Mouse (Mus musculus) thymus, adult 2 months (tissue): Measurements from ENCODE around the gene Kif13a. TPM values are rescaled to one million over a fixed set of nuclear protein-coding genes. Genes with fewer than 3 reads are reported as not detected.
A peak's percentile ranks its signal among the peaks of the same experiment; 100 is the strongest.

Source experiments
- DNase-seq: peaks from one replicate; pipeline ENCODE4 v3.0.0; 2021
- H3K27ac ChIP-seq: fragments of 200-500 bp; 2 replicates; pipeline ENCODE4 v1.5.1; 2012; ENCODE audit warnings: low read length, control low read depth; ENCODE audit not compliant: control insufficient read depth, insufficient read depth
- H3K27me3 ChIP-seq: fragments of 200-500 bp; 2 replicates; pipeline ENCODE4 v1.6.1; 2012; ENCODE audit warnings: mild to moderate bottlenecking, low read length, moderate library complexity, mixed read lengths; ENCODE audit not compliant: control insufficient read depth, insufficient read depth
- H3K36me3 ChIP-seq: fragments of 200-500 bp; 2 replicates; pipeline ENCODE4 v1.6.1; 2012; ENCODE audit warnings: mild to moderate bottlenecking, low read length, moderate library complexity; ENCODE audit not compliant: control insufficient read depth, insufficient read depth
- H3K4me1 ChIP-seq: fragments of 200-500 bp; replicated peaks from 2 replicates; pipeline ENCODE4 v1.6.1; 2012; ENCODE audit warnings: low read length; ENCODE audit not compliant: control insufficient read depth, insufficient read depth
- H3K4me3 ChIP-seq: fragments of 200-500 bp; 2 replicates; pipeline ENCODE4 v1.5.1; 2012; ENCODE audit warnings: mild to moderate bottlenecking, low read length, control low read depth, moderate library complexity; ENCODE audit not compliant: control insufficient read depth, insufficient read depth
- CTCF ChIP-seq: fragments of 200-500 bp; IDR thresholded peaks from 2 replicates; pipeline ENCODE4 v1.5.1; 2012; ENCODE audit warnings: mild to moderate bottlenecking, control low read depth, low read length, moderate library complexity, borderline replicate concordance; ENCODE audit not compliant: control insufficient read depth, poor library complexity, insufficient read depth; ENCODE audit errors: extremely low read depth
- POLR2A ChIP-seq: fragments of 200-500 bp; IDR thresholded peaks from 2 replicates; pipeline ENCODE4 v1.6.1; 2012; ENCODE audit warnings: mild to moderate bottlenecking, low read length, control low read depth, moderate library complexity; ENCODE audit not compliant: control insufficient read depth, poor library complexity, insufficient read depth; ENCODE audit errors: extremely low read depth
- WGBS: fragments of 180-500 bp; shearing (Covaris S2); methylation state at CpG from one replicate; pipeline ENCODE4 v1.1.7; 2018; 5-methylcytosine and 5-hydroxymethylcytosine counted together
- polyA plus RNA-seq: library from polyadenylated mRNA; depleted of rRNA; stranded (reverse); fragments of >200 nt; gene quantifications from 2 replicates; pipeline ENCODE4 v1.2.3, GENCODE M21; 2012

Kif13a gene
- polyA plus RNA-seq, 1 experiment = 6.4 TPM

DNA sequence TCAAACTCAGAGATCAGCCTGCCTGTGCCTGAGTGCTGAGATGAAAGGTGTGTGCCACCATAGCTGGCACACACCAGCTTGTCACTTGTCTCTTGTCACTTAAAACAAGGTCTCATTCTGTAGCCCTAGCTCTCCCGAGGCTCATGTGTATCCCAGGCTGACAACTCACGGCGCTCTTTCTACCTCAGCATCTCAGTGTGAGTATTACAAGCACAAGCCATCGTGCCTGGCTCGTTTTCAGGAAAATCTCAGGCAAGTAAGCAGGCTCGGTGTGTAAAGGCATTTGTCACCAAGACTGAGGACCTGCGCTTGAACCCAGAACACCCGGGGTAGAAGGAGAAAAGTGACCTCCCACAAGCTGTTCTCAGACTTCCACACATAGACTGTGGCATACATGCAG lies 185.8 kb downstream of the Kif13a start:
- H3K27me3 ChIP-seq = no peaks in the 10 kb centered on the region
- TF ChIP-seq CTCF (no peak), POLR2A (no peak)
- H3K4me3 ChIP-seq = no peak overlapping the region
- no peaks in the 10 kb centered on the region for H3K36me3 ChIP-seq
- H3K27ac ChIP-seq = no peak overlapping the region
- no peak for DNase-seq
- WGBS = 91% methylated on average over 8 of the region's 8 CpGs
- no peaks in the 10 kb centered on the region for H3K4me1 ChIP-seq

- Histone ChIP-seq H3K36me3 (no peaks in the 10 kb centered on the region), H3K27me3 (no peaks in the 10 kb centered on the region), H3K4me3 (no peak overlapping the region), H3K4me1 (peaks cover 1% of the 10 kb centered on the region), H3K27ac (no peak overlapping the region)
- no peak for TF ChIP-seq CTCF
- no peak for TF ChIP-seq POLR2A
- 83% methylated on average over 2 of the region's 2 CpGs for WGBS
- no peak for DNase-seq
Measured at GRCm38 (mm10) chr13:46742367-46742766, 187.3 kb downstream of the Kif13a start.

DNA sequence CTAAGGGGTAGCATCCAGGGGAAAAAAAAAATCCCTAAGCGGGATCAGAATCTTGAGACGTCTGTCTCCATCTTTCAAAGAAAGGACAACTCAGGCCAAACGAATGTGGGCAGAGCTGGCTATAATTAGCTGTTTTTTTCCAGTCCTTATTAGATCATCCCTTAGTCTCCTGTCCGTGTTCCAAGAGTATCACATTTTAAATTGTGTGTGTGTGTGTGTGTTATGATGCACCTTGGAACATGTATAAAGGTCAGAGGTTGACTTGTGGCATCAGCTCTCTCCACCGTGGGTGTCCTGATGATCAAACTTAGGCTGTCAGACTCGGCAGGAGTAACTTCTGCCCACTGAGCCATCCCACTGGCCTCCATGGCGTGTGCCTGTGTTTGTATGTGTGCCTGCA lies 190.2 kb downstream of the Kif13a start:
- Histone ChIP-seq H3K4me1 (peaks cover 9% of the 10 kb centered on the region), H3K27ac (no peak overlapping the region), H3K4me3 (no peak overlapping the region), H3K36me3 (no peaks in the 10 kb centered on the region), H3K27me3 (no peaks in the 10 kb centered on the region)
- WGBS = 93% methylated on average over 7 of the region's 7 CpGs
- no peak for TF ChIP-seq POLR2A
- no peak for TF ChIP-seq CTCF
- DNase-seq = no peak

DNA sequence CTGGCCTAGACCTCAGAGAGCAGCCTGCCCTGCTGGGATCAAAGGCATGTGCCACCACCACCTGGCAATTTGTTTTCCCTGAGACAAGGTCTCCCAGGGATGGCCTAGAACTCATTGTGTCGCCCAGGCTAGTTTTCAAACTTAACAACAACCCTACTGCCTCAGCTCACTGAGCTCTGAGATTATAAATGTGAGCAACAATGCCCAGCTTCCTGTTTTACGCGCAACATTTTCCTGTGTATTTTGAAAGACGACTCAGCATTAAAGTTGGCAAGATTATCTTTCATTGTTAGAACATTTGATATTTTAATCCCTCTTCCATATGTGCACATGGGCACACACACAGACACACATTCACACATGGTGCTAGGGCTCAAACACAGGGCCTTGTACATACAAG lies 192.2 kb downstream of the Kif13a start:
- no peaks in the 10 kb centered on the region for H3K27me3 ChIP-seq
- peaks cover 11% of the 10 kb centered on the region for H3K4me1 ChIP-seq
- WGBS = 52% methylated on average over 4 of the region's 4 CpGs
- no peaks in the 10 kb centered on the region for H3K36me3 ChIP-seq
- H3K4me3 ChIP-seq = no peak overlapping the region
- no peak for TF ChIP-seq POLR2A
- no peak for TF ChIP-seq CTCF
- peak; percentile 19 for DNase-seq
- H3K27ac ChIP-seq = peak overlapping the region; percentile 48; the same call in 1 of the 2 replicates

DNA sequence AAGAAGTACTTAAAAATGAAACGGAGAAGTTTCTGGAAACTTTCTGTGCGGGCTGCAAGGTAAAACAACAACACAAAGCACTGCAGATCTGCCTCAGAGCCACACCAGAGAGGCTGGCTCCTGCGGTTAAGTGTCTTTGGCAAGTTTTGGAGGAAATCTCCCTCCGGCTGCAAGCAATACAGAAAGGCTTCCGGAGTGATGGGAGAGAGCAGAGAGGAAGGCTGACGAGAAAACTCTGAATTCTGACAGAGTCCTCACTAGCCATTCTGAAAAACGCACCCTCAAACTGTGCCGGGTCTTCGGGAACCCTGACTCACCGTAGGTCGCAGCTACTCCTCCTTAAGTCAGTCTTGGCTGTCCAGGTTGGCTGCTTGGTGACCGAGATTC lies 193.2 kb downstream of the Kif13a start:
- peak overlapping the region; percentile 99 for H3K27ac ChIP-seq
- H3K27me3 ChIP-seq = no peaks in the 10 kb centered on the region
- H3K4me3 ChIP-seq = peak overlapping the region; percentile 70
- TF ChIP-seq POLR2A = no peak
- TF ChIP-seq CTCF = no peak
- H3K36me3 ChIP-seq = no peaks in the 10 kb centered on the region
- H3K4me1 ChIP-seq = peaks cover 11% of the 10 kb centered on the region
- DNase-seq = peak; percentile 64
- WGBS = under 1% methylated on average over 12 of the region's 12 CpGs

- Histone ChIP-seq H3K4me3 (peak overlapping the region; percentile 70), H3K27me3 (no peaks in the 10 kb centered on the region), H3K27ac (peak overlapping the region; percentile 99), H3K4me1 (peaks cover 11% of the 10 kb centered on the region), H3K36me3 (no peaks in the 10 kb centered on the region)
- peak; percentile 81 for DNase-seq
- TF ChIP-seq CTCF (no peak), POLR2A (peak; percentile 30; the same call in 1 of the 2 replicates)
- WGBS = 0% methylated on average over 20 of the region's 20 CpGs
Measured at GRCm38 (mm10) chr13:46735808-46736478, 193.7 kb downstream of the Kif13a start.
